Comparison of ENCODE assay signal across 8 mouse cellular contexts in the genomic region with DNA sequence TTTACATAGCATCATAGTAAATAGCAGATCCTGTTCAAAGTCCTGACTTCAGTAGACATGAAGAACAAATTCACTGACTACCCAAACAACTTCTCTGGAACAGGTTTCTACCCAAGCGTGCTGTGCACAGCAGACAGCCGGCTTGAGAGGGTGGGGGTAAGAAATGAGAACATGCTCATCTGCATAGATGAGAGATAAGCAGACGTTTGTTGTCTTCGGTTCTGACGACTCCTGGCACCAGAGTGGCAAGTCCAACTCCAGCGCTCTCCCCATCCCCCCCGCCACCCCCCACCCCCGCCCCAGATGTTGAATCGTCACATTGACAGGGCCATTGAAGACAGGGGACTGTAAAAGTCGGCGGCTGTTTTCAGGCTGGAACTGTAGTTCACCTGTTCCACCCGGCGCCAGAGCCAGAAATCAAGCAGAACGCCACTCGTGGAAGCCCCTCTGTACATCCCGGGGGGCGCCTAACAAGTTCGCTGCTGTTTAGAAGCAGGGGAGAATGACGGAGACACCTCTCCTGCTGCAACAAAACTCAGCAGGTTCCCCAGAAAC. TPM values are rescaled to one million over a fixed set of nuclear protein-coding genes. Genes with fewer than 3 reads are reported as not detected.
DNase-seq lines count a peak whose midpoint lies in the region; ATAC-seq and TF ChIP-seq lines count a peak whose summit lies in the region.

No protein-coding gene starts in this region.

- H3K9ac ChIP-seq in lung, postnatal 0 days (replicated peaks; ENCODE audit: low read depth) = peak overlapping the region; percentile 66
- H3K9ac ChIP-seq in forebrain, embryonic 11.5 days (ENCODE audit: low read length) = peak overlapping the region; percentile 83
- H3K9ac ChIP-seq in limb, embryonic 15.5 days = no peak overlapping the region

- DNase-seq in cerebellum, adult 9-11 months = peak; percentile 54
- no peak for DNase-seq in cerebellum, adult 9-10 months
- DNase-seq in lung, postnatal 0 days (ENCODE audit: low spot score) = peak; percentile 40
- DNase-seq in lung, postnatal 4 days = no peak
- no peak for DNase-seq in forebrain, embryonic 11.5 days (ENCODE audit: low spot score)

- H3K36me3 ChIP-seq in lung, postnatal 0 days (ENCODE audit: insufficient read depth, low read length) = no peaks in the 10 kb centered on the region
- H3K36me3 ChIP-seq in forebrain, embryonic 11.5 days (ENCODE audit: control insufficient read depth, insufficient read depth, low read length) = no peaks in the 10 kb centered on the region
- H3K36me3 ChIP-seq in limb, embryonic 15.5 days = no peaks in the 10 kb centered on the region

- TF ChIP-seq EP300 in lung, postnatal 0 days (IDR thresholded peaks at IDR 0.05) = no peak

- 0% methylated on average over 18 of the region's 19 CpGs for WGBS in lung, postnatal 0 days
- 1% methylated on average over 19 of the region's 19 CpGs for WGBS in forebrain, embryonic 11.5 days
- 0% methylated on average over 19 of the region's 19 CpGs for WGBS in limb, embryonic 15.5 days

- H3K4me3 ChIP-seq in lung, postnatal 0 days (ENCODE audit: low read depth, low read length) = peak overlapping the region; percentile 77
- peak overlapping the region; percentile 80 for H3K4me3 ChIP-seq in forebrain, embryonic 11.5 days (ENCODE audit: low read depth, low read length)
- H3K4me3 ChIP-seq in limb, embryonic 15.5 days = peak overlapping the region; percentile 77

- H3K4me2 ChIP-seq in lung, postnatal 0 days (replicated peaks; ENCODE audit: low read depth, low read length) = peak overlapping the region; percentile 94
- peak overlapping the region; percentile 87 for H3K4me2 ChIP-seq in forebrain, embryonic 11.5 days (ENCODE audit: low read depth, low read length, severe bottlenecking)
- peak overlapping the region; percentile 96 for H3K4me2 ChIP-seq in limb, embryonic 15.5 days

- H3K9me3 ChIP-seq in lung, postnatal 0 days (ENCODE audit: low read length) = no peaks in the 10 kb centered on the region
- no peaks in the 10 kb centered on the region for H3K9me3 ChIP-seq in forebrain, embryonic 11.5 days (ENCODE audit: control insufficient read depth, low read length)
- H3K9me3 ChIP-seq in limb, embryonic 15.5 days = no peaks in the 10 kb centered on the region

- peak overlapping the region; percentile 87 for H3K27ac ChIP-seq in lung, postnatal 0 days (ENCODE audit: low read length)
- no peak overlapping the region for H3K27ac ChIP-seq in forebrain, embryonic 11.5 days (ENCODE audit: low read depth, low read length)
- no peak overlapping the region for H3K27ac ChIP-seq in limb, embryonic 15.5 days

- no peaks in the 10 kb centered on the region; the same call in 1 of the 2 replicates for H3K27me3 ChIP-seq in lung, postnatal 0 days (replicated peaks; ENCODE audit: insufficient read depth, low read length)
- peaks cover 6% of the 10 kb centered on the region for H3K27me3 ChIP-seq in forebrain, embryonic 11.5 days (ENCODE audit: control insufficient read depth, insufficient read depth, low read length)
- peaks cover 49% of the 10 kb centered on the region for H3K27me3 ChIP-seq in limb, embryonic 15.5 days

- no peak for ATAC-seq in lung, postnatal 0 days
- ATAC-seq in forebrain, embryonic 11.5 days (replicated peaks; ENCODE audit: low FRiP score) = peak; percentile 18; the same call in 1 of the 2 replicates
- no peak for ATAC-seq in limb, embryonic 15.5 days (ENCODE audit: insufficient number of reproducible peaks, low FRiP score, low TSS enrichment, low read depth)
- peak; percentile 13; the same call in 1 of the 2 replicates for ATAC-seq in neutrophil, adult 5-6 weeks (ENCODE audit: extremely low read depth, insufficient number of reproducible peaks, low FRiP score, poor library complexity, severe bottlenecking)
- ATAC-seq in cerebellum, adult (ENCODE audit: insufficient number of reproducible peaks, low FRiP score, low TSS enrichment) = no peak

- H3K4me1 ChIP-seq in lung, postnatal 0 days (ENCODE audit: insufficient read depth, low read depth, low read length) = peaks cover 5% of the 10 kb centered on the region; the same call in 1 of the 2 replicates
- peaks cover 3% of the 10 kb centered on the region; the same call in 1 of the 2 replicates for H3K4me1 ChIP-seq in forebrain, embryonic 11.5 days (replicated peaks; ENCODE audit: control insufficient read depth, insufficient read depth, low read length)
- peaks cover 26% of the 10 kb centered on the region for H3K4me1 ChIP-seq in limb, embryonic 15.5 days

- no peak for TF ChIP-seq CTCF in lung, postnatal 0 days (IDR thresholded peaks at IDR 0.05)

RNA-seq across cellular contexts. Expression of a gene that starts 0.7 kb away (rescaled TPM):
- polyA plus RNA-seq in lung, postnatal 0 days (2015; fragmentation: Nextera tagmentation; extraction: Ambion mirVana) = 14.1 and 14.5 TPM in 2 replicates
- 2.2 and 2.3 TPM in 2 replicates for polyA plus RNA-seq in forebrain, embryonic 11.5 days (2014; fragmentation: Nextera tagmentation; extraction: Ambion mirVana)
- 0.72 and 0.77 TPM in 2 replicates for polyA plus RNA-seq in limb, embryonic 15.5 days (2015; fragmentation: Nextera tagmentation; extraction: Ambion mirVana)
- total RNA-seq in neutrophil, adult 5-6 weeks (2017) = 23.1 and 30.5 TPM in 2 replicates

Comparison
In these comparisons a context has a peak if more than half of its experiments do, and no peak if none do; other contexts are left out.
1. DNase-seq: peak in cerebellum, adult 9-11 months (single experiment) and lung, postnatal 0 days (single experiment); none in cerebellum, adult 9-10 months (single experiment), lung, postnatal 4 days (0 of 2) and forebrain, embryonic 11.5 days (single experiment).
2. ATAC-seq: peak in forebrain, embryonic 11.5 days (single experiment) and neutrophil, adult 5-6 weeks (single experiment); none in lung, postnatal 0 days (single experiment), limb, embryonic 15.5 days (single experiment) and cerebellum, adult (single experiment).
3. Peak in every context shown above with its lines, with median percentiles within 50 percentile points of each other: H3K4me2 ChIP-seq and H3K4me3 ChIP-seq.